Mouse (Mus musculus) R1 (cell line): ENCODE measurements around the gene Adgrf2.

Source experiments
- DNase-seq: peaks from one replicate; pipeline ENCODE4 v3.0.0-alpha.2; 2018; ENCODE audit warnings: low read depth, low spot score

The Adgrf2 gene

GRCm38 (mm10) chr17:42741801-42742217 is at the start of gene Adgrf2:
Adgrf2 (minus strand) TSS chr17:42742179.
- DNase-seq = no peak

- no peak for DNase-seq
These were observed 48.8 kb upstream of the Adgrf2 start for GRCm38 (mm10) chr17:42790787-42791186.

GRCm38 (mm10) chr17:42789723-42790122 is 47.7 kb upstream of the Adgrf2 start:
- DNase-seq = no peak

- no peak for DNase-seq
These were observed 46.9 kb upstream of the Adgrf2 start for GRCm38 (mm10) chr17:42788686-42789453.

GRCm38 (mm10) chr17:42782156-42782757 is 40.3 kb upstream of the Adgrf2 start:
- DNase-seq = peak; percentile 73

- DNase-seq = no peak
These were observed 11.8 kb upstream of the Adgrf2 start for GRCm38 (mm10) chr17:42753791-42754190.

GRCm38 (mm10) chr17:42752173-42752572 is 10.2 kb upstream of the Adgrf2 start:
- no peak for DNase-seq

- DNase-seq = no peak
These were observed 3.9 kb upstream of the Adgrf2 start for GRCm38 (mm10) chr17:42745657-42746420.

GRCm38 (mm10) chr17:42742823-42743222 is 844 bp upstream of the Adgrf2 start:
- DNase-seq = no peak

- DNase-seq = no peak
These were observed 3.2 kb downstream of the Adgrf2 start for GRCm38 (mm10) chr17:42738794-42739193.

GRCm38 (mm10) chr17:42717161-42717560 is 24.8 kb downstream of the Adgrf2 start:
- DNase-seq = peak; percentile 45

GRCm38 (mm10) chr17:42714991-42715390 is 27.0 kb downstream of the Adgrf2 start:
- DNase-seq = no peak

GRCm38 (mm10) chr17:42710717-42711116 is 31.3 kb downstream of the Adgrf2 start:
- DNase-seq = no peak

GRCm38 (mm10) chr17:42705611-42706010 is 36.4 kb downstream of the Adgrf2 start:
- no peak for DNase-seq

GRCm38 (mm10) chr17:42702198-42702597 is 39.8 kb downstream of the Adgrf2 start:
- DNase-seq = no peak

- DNase-seq = no peak
These were observed 47.2 kb downstream of the Adgrf2 start for GRCm38 (mm10) chr17:42694730-42695129.

- DNase-seq = no peak
These were observed 49.8 kb downstream of the Adgrf2 start, which contains the start of gene Adgrf4 for GRCm38 (mm10) chr17:42692136-42692535. Adgrf4 (minus strand) TSS chr17:42692284.

GRCm38 (mm10) chr17:42690531-42690930 is 51.4 kb downstream of the Adgrf2 start:
- no peak for DNase-seq
